In the genomic region with DNA sequence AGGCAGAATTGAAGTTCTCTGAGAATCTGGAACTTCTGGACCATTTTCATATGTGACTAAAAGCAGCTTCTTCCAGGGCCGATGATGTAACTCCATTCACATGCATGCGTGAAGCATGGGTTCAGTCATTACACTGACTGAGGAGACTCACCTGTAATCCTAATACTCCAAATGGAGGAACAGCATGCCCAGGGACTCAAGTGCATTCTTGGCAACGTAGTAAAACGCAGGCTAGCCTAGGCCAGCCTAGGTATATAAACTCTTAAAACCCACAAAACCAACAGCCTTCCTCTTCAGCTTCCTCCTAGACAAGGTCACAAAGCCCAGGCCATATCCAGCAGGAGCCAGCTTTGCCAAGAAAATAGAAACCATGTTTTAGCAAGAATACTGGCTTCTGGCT, we compare ENCODE assay signal across 22 mouse cellular contexts. TPM values are rescaled to one million over a fixed set of nuclear protein-coding genes. Genes with fewer than 3 reads are reported as not detected.
DNase-seq lines count a peak whose midpoint lies in the region; ATAC-seq and TF ChIP-seq lines count a peak whose summit lies in the region.
"Had no signal": no experiment of that assay in that cellular context is flagged by ENCODE, and none has a peak within 500 bp of the region (broad histone marks: within the 10 kb centered on the region; RNA-seq: fewer than 3 reads in every experiment).

No protein-coding gene starts in this region.

- H3K9me3 ChIP-seq in lung, postnatal 0 days (ENCODE audit: low read length), result no peaks in the 10 kb centered on the region
- H3K9me3 ChIP-seq in intestine, embryonic 16.5 days (ENCODE audit: control insufficient read depth, low read length), result no peaks in the 10 kb centered on the region
- H3K9me3 ChIP-seq: embryonic facial prominence, embryonic 15.5 days; forebrain, embryonic 15.5 days; heart, embryonic 15.5 days; hindbrain, embryonic 10.5 days had no signal

- 64% methylated on average over 4 of the region's 4 CpGs for WGBS in lung, adult 2 months
- 48% methylated on average over 4 of the region's 4 CpGs for WGBS in lung, postnatal 0 days
- WGBS in intestine, embryonic 16.5 days, result 85% methylated on average over 4 of the region's 4 CpGs

- no peak overlapping the region for H3K4me2 ChIP-seq in lung, postnatal 0 days (replicated peaks; ENCODE audit: low read depth, low read length)
- H3K4me2 ChIP-seq in intestine, embryonic 16.5 days (ENCODE audit: low read depth, low read length), result no peak overlapping the region
- H3K4me2 ChIP-seq: embryonic facial prominence, embryonic 15.5 days; forebrain, embryonic 15.5 days; heart, embryonic 11.5 days; heart, embryonic 15.5 days; hindbrain, embryonic 14.5 days had no signal

- H3K27me3 ChIP-seq in lung, postnatal 0 days (replicated peaks; ENCODE audit: insufficient read depth, low read length), result no peaks in the 10 kb centered on the region
- H3K27me3 ChIP-seq in intestine, embryonic 16.5 days (replicated peaks; ENCODE audit: control insufficient read depth, insufficient read depth, low read length), result no peaks in the 10 kb centered on the region
- H3K27me3 ChIP-seq: embryonic facial prominence, embryonic 15.5 days; forebrain, embryonic 15.5 days; heart, embryonic 15.5 days had no signal

- no peak for TF ChIP-seq POLR2A in lung, adult 2 months (IDR thresholded peaks at IDR 0.05; ENCODE audit: borderline replicate concordance, extremely low read depth, low read depth, low read length)

- peak; percentile 69 for ATAC-seq in frontal cortex, adult (ENCODE audit: low TSS enrichment)
- ATAC-seq in lung, postnatal 0 days, result peak; percentile 84
- no peak for ATAC-seq in intestine, embryonic 16.5 days
- ATAC-seq: forebrain, embryonic 15.5 days had no signal

- no peaks in the 10 kb centered on the region for H3K36me3 ChIP-seq in lung, postnatal 0 days (ENCODE audit: insufficient read depth, low read length)
- H3K36me3 ChIP-seq in intestine, embryonic 16.5 days (ENCODE audit: control insufficient read depth, insufficient read depth, low read length), result no peaks in the 10 kb centered on the region
- H3K36me3 ChIP-seq: embryonic facial prominence, embryonic 15.5 days; forebrain, embryonic 15.5 days; heart, embryonic 15.5 days; hindbrain, embryonic 10.5 days had no signal

- no peak for TF ChIP-seq CTCF in lung, adult 2 months (IDR thresholded peaks at IDR 0.05; ENCODE audit: insufficient read depth, low read length)
- TF ChIP-seq CTCF in lung, postnatal 0 days (IDR thresholded peaks at IDR 0.05), result no peak

- no peak for TF ChIP-seq EP300 in lung, postnatal 0 days (IDR thresholded peaks at IDR 0.05)

- no peak overlapping the region for H3K4me3 ChIP-seq in lung, adult 2 months (replicated peaks; ENCODE audit: extremely low read depth, low read depth, low read length)
- H3K4me3 ChIP-seq in lung, postnatal 0 days (ENCODE audit: low read depth, low read length), result no peak overlapping the region
- no peak overlapping the region for H3K4me3 ChIP-seq in intestine, embryonic 16.5 days (ENCODE audit: low read length)
- H3K4me3 ChIP-seq: embryonic facial prominence, embryonic 15.5 days; forebrain, embryonic 15.5 days; heart, adult 2 months; heart, embryonic 15.5 days; hindbrain, embryonic 10.5 days had no signal

- DNase-seq in frontal cortex, postnatal 10 days (ENCODE audit: low spot score in 2 of 2), result no peak
- DNase-seq in lung, adult 2 months, result peak; percentile 30
- peak; percentile 68 for DNase-seq in lung, postnatal 0 days (ENCODE audit: low spot score)
- peak; percentile 73 for DNase-seq in lung, postnatal 36 days
- DNase-seq in urinary bladder, postnatal 4 days (ENCODE audit: low spot score in 2 of 2), result no peak
- no peak for DNase-seq in layer of hippocampus, adult 9-11 months
- DNase-seq: adrenal gland, postnatal 10 days; cerebellum, adult 11-12 months; cerebellum, adult 9-10 months; cerebellum, postnatal 36 days; embryo, embryonic 11 days; gastrocnemius, postnatal 14 days; heart, adult 2 months; heart, postnatal 14 days had no signal

- peaks cover 2% of the 10 kb centered on the region for H3K4me1 ChIP-seq in lung, adult 2 months (ENCODE audit: control insufficient read depth, insufficient read depth, low read length)
- H3K4me1 ChIP-seq in lung, postnatal 0 days (ENCODE audit: insufficient read depth, low read depth, low read length), result peaks cover 5% of the 10 kb centered on the region; the same call in 1 of the 2 replicates
- H3K4me1 ChIP-seq in intestine, embryonic 16.5 days (ENCODE audit: control insufficient read depth, insufficient read depth, low read length), result no peaks in the 10 kb centered on the region
- H3K4me1 ChIP-seq: embryonic facial prominence, embryonic 15.5 days; forebrain, embryonic 15.5 days had no signal

- H3K27ac ChIP-seq in lung, postnatal 0 days (ENCODE audit: low read length), result no peak overlapping the region
- H3K27ac ChIP-seq in intestine, embryonic 16.5 days (ENCODE audit: low read length), result no peak overlapping the region
- H3K27ac ChIP-seq: embryonic facial prominence, embryonic 15.5 days; forebrain, embryonic 15.5 days; heart, adult 2 months; heart, embryonic 15.5 days; hindbrain, embryonic 10.5 days; hindbrain, embryonic 14.5 days had no signal

- no peak overlapping the region for H3K9ac ChIP-seq in lung, postnatal 0 days (replicated peaks; ENCODE audit: low read depth)
- no peak overlapping the region for H3K9ac ChIP-seq in intestine, embryonic 16.5 days (ENCODE audit: low read depth, low read length)
- H3K9ac ChIP-seq: embryonic facial prominence, embryonic 15.5 days; forebrain, embryonic 15.5 days; heart, embryonic 15.5 days; hindbrain, embryonic 14.5 days had no signal

RNA-seq across cellular contexts. Expression of a gene that starts 57.4 kb away (rescaled TPM):
- polyA plus RNA-seq in lung, adult 2 months (2012; rRNA removed), result 4.5 and 5.2 TPM in 2 replicates
- 23.5 and 26.7 TPM in 2 replicates for polyA plus RNA-seq in lung, postnatal 0 days (2015; fragmentation: Nextera tagmentation; extraction: Ambion mirVana)
- 20.9 and 22.9 TPM in 2 replicates for polyA plus RNA-seq in intestine, embryonic 16.5 days (2015; fragmentation: Nextera tagmentation; extraction: Ambion mirVana)

RNA-seq across cellular contexts. Expression of a gene that starts 57.6 kb away (rescaled TPM):
- 25.1 and 34.9 TPM in 2 replicates for polyA plus RNA-seq in lung, adult 2 months (2012; rRNA removed)
- polyA plus RNA-seq in lung, postnatal 0 days (2015; fragmentation: Nextera tagmentation; extraction: Ambion mirVana), result 32.9 and 33.2 TPM in 2 replicates
- 45.1 and 48.2 TPM in 2 replicates for polyA plus RNA-seq in intestine, embryonic 16.5 days (2015; fragmentation: Nextera tagmentation; extraction: Ambion mirVana)

Comparison
In these comparisons a context has a peak if more than half of its experiments do, and no peak if none do; other contexts are left out.
1. DNase-seq: peak in lung, adult 2 months (single experiment), lung, postnatal 0 days (single experiment) and lung, postnatal 36 days (single experiment); none in frontal cortex, postnatal 10 days (0 of 2), urinary bladder, postnatal 4 days (0 of 2) and layer of hippocampus, adult 9-11 months (single experiment).